Mouse (Mus musculus): ENCODE data around the gene A030014E15Rik. TPM values are rescaled to one million over a fixed set of nuclear protein-coding genes. Genes with fewer than 3 reads are reported as not detected.

The A030014E15Rik gene
- total RNA-seq (2023), result not detected

GRCm38 (mm10) chr1:82924650-82925049 lies at the start of gene A030014E15Rik:
A030014E15Rik (plus strand) TSS chr1:82924917.

GRCm38 (mm10) chr1:82913025-82913424 lies 11.7 kb upstream of the A030014E15Rik start, which contains the start of gene A030005L19Rik:
A030005L19Rik (plus strand) TSS chr1:82913325.

GRCm38 (mm10) chr1:82931326-82931725 lies 6.6 kb downstream of the A030014E15Rik start, which contains the start of gene Gm6217:
Gm6217 (minus strand) TSS chr1:82931399.

GRCm38 (mm10) chr1:82943295-82943694 lies 18.6 kb downstream of the A030014E15Rik start, which contains the start of gene A030003K21Rik:
A030003K21Rik (minus strand) TSS chr1:82943388.

GRCm38 (mm10) chr1:82955913-82956312 lies 31.2 kb downstream of the A030014E15Rik start, which contains the start of gene Gm7544:
Gm7544 (minus strand) TSS chr1:82956013.

GRCm38 (mm10) chr1:82959870-82960385 lies 35.2 kb downstream of the A030014E15Rik start, which contains the start of gene Gm47955:
Gm47955 (plus strand) TSS chr1:82960286.

Other genes starting within 250 kb of the A030014E15Rik start
- gene Mff, start 200.0 kb upstream of the A030014E15Rik start, total RNA-seq (2023), result 100 to 1,000 TPM; 112 to 121 TPM
- not detected for gene Tm4sf20, start 156.5 kb upstream of the A030014E15Rik start, total RNA-seq (2023)
- gene Gm47791, start 153.7 kb upstream of the A030014E15Rik start, total RNA-seq (2023), result not detected
- gene Agfg1, start 85.4 kb upstream of the A030014E15Rik start, total RNA-seq (2023), result 10 to 100 TPM; 49.2 to 51.1 TPM
- gene A030005L19Rik, start 11.6 kb upstream of the A030014E15Rik start, total RNA-seq (2023), result not detected
- not detected for gene Gm6217, start 6.5 kb downstream of the A030014E15Rik start, total RNA-seq (2023)
- gene A030003K21Rik, start 18.5 kb downstream of the A030014E15Rik start, total RNA-seq (2023), result not detected
- gene Gm7544, start 31.1 kb downstream of the A030014E15Rik start, total RNA-seq (2023), result not detected
- not detected for gene Gm47955, start 35.4 kb downstream of the A030014E15Rik start, total RNA-seq (2023)
- not detected for gene Gm47959, start 75.6 kb downstream of the A030014E15Rik start, total RNA-seq (2023)
- gene Slc19a3, start 113.5 kb downstream of the A030014E15Rik start, total RNA-seq (2023), result not detected
- gene Krtap28-10, start 117.6 kb downstream of the A030014E15Rik start, total RNA-seq (2023), result not detected
- gene Gm47969, start 120.0 kb downstream of the A030014E15Rik start, total RNA-seq (2023), result not detected
- not detected for gene A030005K14Rik, start 134.5 kb downstream of the A030014E15Rik start, total RNA-seq (2023)
- not detected for gene Krtap28-13, start 136.0 kb downstream of the A030014E15Rik start, total RNA-seq (2023)
- not detected for gene Ccl20, start 191.8 kb downstream of the A030014E15Rik start, total RNA-seq (2023)
- gene Daw1, start 234.8 kb downstream of the A030014E15Rik start, total RNA-seq (2023), result not detected

All from neutrophil, adult 59 days (primary cell).